Mouse (Mus musculus) cortical plate, adult 2 months (tissue): ENCODE data around the gene Dst. TPM values are rescaled to one million over a fixed set of nuclear protein-coding genes. Genes with fewer than 3 reads are reported as not detected.

Source experiments
- H3K27ac ChIP-seq: fragments of 200-500 bp; 2 replicates; pipeline ENCODE4 v1.5.1; 2012; ENCODE audit warnings: low read length, control low read depth, inconsistent platforms; ENCODE audit not compliant: insufficient read depth
- H3K4me1 ChIP-seq: fragments of 200-500 bp; 2 replicates; pipeline ENCODE4 v1.6.1; 2011; ENCODE audit warnings: low read length; ENCODE audit not compliant: control insufficient read depth, insufficient read depth
- H3K4me3 ChIP-seq: fragments of 200-500 bp; 2 replicates; pipeline ENCODE4 v1.5.1; 2011; ENCODE audit warnings: mild to moderate bottlenecking, low read length, control low read depth; ENCODE audit not compliant: insufficient read depth
- CTCF ChIP-seq: fragments of 200-500 bp; IDR thresholded peaks from 2 replicates; pipeline ENCODE4 v1.5.1; 2011; ENCODE audit warnings: mild to moderate bottlenecking, control low read depth, low read length; ENCODE audit not compliant: insufficient read depth; ENCODE audit errors: extremely low read depth
- POLR2A ChIP-seq: fragments of 200-500 bp; IDR thresholded peaks from 2 replicates; pipeline ENCODE4 v1.6.1; 2011; ENCODE audit warnings: mild to moderate bottlenecking, low read length, control low read depth; ENCODE audit not compliant: insufficient read depth; ENCODE audit errors: extremely low read depth
- polyA plus RNA-seq: library from polyadenylated mRNA; depleted of rRNA; stranded (reverse); fragments of >200 nt; gene quantifications from 2 replicates; pipeline ENCODE4 v1.2.3, GENCODE M21; 2012

The Dst gene
- polyA plus RNA-seq, 1 experiment = 88.5 TPM

- Histone ChIP-seq H3K27ac (no peak overlapping the region), H3K4me3 (no peak overlapping the region), H3K4me1 (no peaks in the 10 kb centered on the region)
- TF ChIP-seq POLR2A (no peak), CTCF (no peak)
Measured at GRCm38 (mm10) chr1:34284979-34285378, 377.0 kb downstream of the Dst start.

- H3K27ac ChIP-seq = no peak overlapping the region
- H3K4me1 ChIP-seq = no peaks in the 10 kb centered on the region
- no peak for TF ChIP-seq POLR2A
- TF ChIP-seq CTCF = no peak
- no peak overlapping the region for H3K4me3 ChIP-seq
Measured at GRCm38 (mm10) chr1:34287731-34288130, 379.7 kb downstream of the Dst start.

GRCm38 (mm10) chr1:34288181-34288580 is 380.2 kb downstream of the Dst start:
- no peak overlapping the region for H3K4me3 ChIP-seq
- H3K4me1 ChIP-seq = no peaks in the 10 kb centered on the region
- H3K27ac ChIP-seq = no peak overlapping the region
- TF ChIP-seq CTCF = no peak
- no peak for TF ChIP-seq POLR2A

- no peak for TF ChIP-seq CTCF
- no peaks in the 10 kb centered on the region for H3K4me1 ChIP-seq
- H3K27ac ChIP-seq = no peak overlapping the region
- no peak overlapping the region for H3K4me3 ChIP-seq
Measured at GRCm38 (mm10) chr1:34288721-34289471, 380.9 kb downstream of the Dst start.

GRCm38 (mm10) chr1:34289472-34289748 is 381.4 kb downstream of the Dst start:
- TF ChIP-seq POLR2A (no peak), CTCF (no peak)
- Histone ChIP-seq H3K4me1 (no peaks in the 10 kb centered on the region), H3K4me3 (no peak overlapping the region), H3K27ac (no peak overlapping the region)

- no peak overlapping the region for H3K27ac ChIP-seq
- TF ChIP-seq POLR2A = no peak
- no peak for TF ChIP-seq CTCF
- H3K4me3 ChIP-seq = no peak overlapping the region
- no peaks in the 10 kb centered on the region for H3K4me1 ChIP-seq
Measured at GRCm38 (mm10) chr1:34290321-34290720, 382.3 kb downstream of the Dst start.

GRCm38 (mm10) chr1:34293198-34293597 is 385.2 kb downstream of the Dst start:
- no peaks in the 10 kb centered on the region for H3K4me1 ChIP-seq
- H3K4me3 ChIP-seq = no peak overlapping the region
- no peak overlapping the region for H3K27ac ChIP-seq
- TF ChIP-seq POLR2A (no peak), CTCF (no peak)

GRCm38 (mm10) chr1:34297636-34298035 is 389.6 kb downstream of the Dst start:
- H3K4me1 ChIP-seq = peaks cover 1% of the 10 kb centered on the region; the same call in 1 of the 2 replicates
- no peak overlapping the region for H3K4me3 ChIP-seq
- no peak overlapping the region for H3K27ac ChIP-seq
- no peak for TF ChIP-seq POLR2A

- Histone ChIP-seq H3K4me3 (no peak overlapping the region), H3K4me1 (peaks cover 1% of the 10 kb centered on the region; the same call in 1 of the 2 replicates), H3K27ac (no peak overlapping the region)
- no peak for TF ChIP-seq CTCF
Measured at GRCm38 (mm10) chr1:34298631-34299184, 390.7 kb downstream of the Dst start.

GRCm38 (mm10) chr1:34299507-34299906 is 391.5 kb downstream of the Dst start:
- Histone ChIP-seq H3K4me1 (peaks cover 1% of the 10 kb centered on the region; the same call in 1 of the 2 replicates), H3K4me3 (no peak overlapping the region), H3K27ac (no peak overlapping the region)
- TF ChIP-seq CTCF (no peak), POLR2A (no peak)
